7 mouse cellular contexts compared by ENCODE assay signal in genomic region chr19:36534766-36535140, GRCm38 (mm10). TPM values are rescaled to one million over a fixed set of nuclear protein-coding genes. Genes with fewer than 3 reads are reported as not detected.
DNase-seq lines count a peak whose midpoint lies in the region; ATAC-seq lines count a peak whose summit lies in the region.

No protein-coding gene starts in this region.

- no peak overlapping the region for H3K27ac ChIP-seq in intestine, embryonic 15.5 days
- H3K27ac ChIP-seq in neural tube, embryonic 14.5 days (ENCODE audit: low read depth, low read length): peak overlapping the region; percentile 78; the same call in 1 of the 2 replicates

- H3K4me2 ChIP-seq in intestine, embryonic 15.5 days (replicated peaks): peak overlapping the region; percentile 48
- H3K4me2 ChIP-seq in neural tube, embryonic 14.5 days (ENCODE audit: low read depth, low read length): peak overlapping the region; percentile 39

- H3K9ac ChIP-seq in intestine, embryonic 15.5 days: no peak overlapping the region
- H3K9ac ChIP-seq in neural tube, embryonic 14.5 days (replicated peaks; ENCODE audit: low read depth, low read length): no peak overlapping the region

- H3K9me3 ChIP-seq in intestine, embryonic 15.5 days: no peaks in the 10 kb centered on the region
- H3K9me3 ChIP-seq in neural tube, embryonic 14.5 days (ENCODE audit: control insufficient read depth, low read length): no peaks in the 10 kb centered on the region

- 47% methylated on average over 8 of the region's 8 CpGs for WGBS in intestine, embryonic 15.5 days
- 5% methylated on average over 8 of the region's 8 CpGs for WGBS in neural tube, embryonic 14.5 days

- no peaks in the 10 kb centered on the region for H3K36me3 ChIP-seq in intestine, embryonic 15.5 days
- H3K36me3 ChIP-seq in neural tube, embryonic 14.5 days (ENCODE audit: control insufficient read depth, insufficient read depth, low read length): no peaks in the 10 kb centered on the region

- ATAC-seq in intestine, embryonic 15.5 days: peak; percentile 24; the same call in 1 of the 2 replicates
- peak; percentile 81 for ATAC-seq in neural tube, embryonic 14.5 days (ENCODE audit: low read depth)

- peaks cover 10% of the 10 kb centered on the region for H3K4me1 ChIP-seq in intestine, embryonic 15.5 days (replicated peaks)
- peaks cover 16% of the 10 kb centered on the region for H3K4me1 ChIP-seq in neural tube, embryonic 14.5 days (ENCODE audit: control insufficient read depth, insufficient read depth, low read length)

- intact Hi-C loops in left cerebral cortex, postnatal 36 days (cut with DNase I): loop anchor here (5.0 kb wide), 2 partner anchors 62 to 203 kb away; partner anchors contain the start of gene Ppp1r3c

- H3K4me3 ChIP-seq in intestine, embryonic 15.5 days (replicated peaks): no peak overlapping the region
- 0 out of 2 replicates have a peak overlapping the region, but pooled peaks have one; percentile 9 for H3K4me3 ChIP-seq in neural tube, embryonic 14.5 days (ENCODE audit: low read depth, low read length)

- no peaks in the 10 kb centered on the region for H3K27me3 ChIP-seq in intestine, embryonic 15.5 days (replicated peaks)
- H3K27me3 ChIP-seq in neural tube, embryonic 14.5 days (ENCODE audit: control insufficient read depth, insufficient read depth, low read length): no peaks in the 10 kb centered on the region

- peak; percentile 48 to 51 for DNase-seq in adrenal gland, adult 18-20 months (ENCODE audit: low spot score in 2 of 2)
- peak; percentile 72 for DNase-seq in cerebellum, adult 11 months
- peak; percentile 33 for DNase-seq in frontal cortex, postnatal 14 days (ENCODE audit: low spot score in 2 of 2)
- DNase-seq in left cerebral cortex, postnatal 36 days (ENCODE audit: low spot score in 2 of 2): peak; percentile 28 to 31
- DNase-seq in thymus, postnatal 0 days (ENCODE audit: low spot score): no peak

RNA-seq across cellular contexts. Expression of gene Hectd2, which starts 19.7 kb away (rescaled TPM):
- total RNA-seq in adrenal gland, adult 18-20 months (2021): 1 to 10 TPM; 1.4 to 2.7 TPM
- 1.9 and 2.2 TPM in 2 replicates for polyA plus RNA-seq in intestine, embryonic 15.5 days (2015; fragmentation: Nextera tagmentation; extraction: Ambion mirVana)
- total RNA-seq in left cerebral cortex, postnatal 36 days (2021): 10 to 100 TPM; 16.4 to 28.0 TPM
- 13.8 and 16.8 TPM in 2 replicates for polyA plus RNA-seq in neural tube, embryonic 14.5 days (2014; fragmentation: Nextera tagmentation; extraction: Ambion mirVana)
- 3.1 and 3.3 TPM in 2 replicates for polyA plus RNA-seq in thymus, postnatal 0 days (2015; fragmentation: Nextera tagmentation; extraction: Ambion mirVana)
